11 mouse cellular contexts compared by ENCODE assay signal in genomic region chr15:10722629-10723339, GRCm38 (mm10). TPM values are rescaled to one million over a fixed set of nuclear protein-coding genes. Genes with fewer than 3 reads are reported as not detected.
DNase-seq lines count a peak whose midpoint lies in the region; ATAC-seq and TF ChIP-seq lines count a peak whose summit lies in the region.
"Had no signal": no experiment of that assay in that cellular context is flagged by ENCODE, and none has a peak within 500 bp of the region (broad histone marks: within the 10 kb centered on the region; RNA-seq: fewer than 3 reads in every experiment).

No protein-coding gene starts in this region.

- dilution Hi-C loops in CH12.LX (cut with MboI; ENCODE audit: extremely low pct_ligation_motif_present, extremely low pct_unique_long_range_greater_than_20kb, low sequenced_read_pairs), result no loop called here

- H3K27me3 ChIP-seq in intestine, embryonic 16.5 days (replicated peaks; ENCODE audit: control insufficient read depth, insufficient read depth, low read length), result no peaks in the 10 kb centered on the region
- no peaks in the 10 kb centered on the region for H3K27me3 ChIP-seq in intestine, embryonic 15.5 days (replicated peaks)
- H3K27me3 ChIP-seq in CH12.LX (replicated peaks), result no peaks in the 10 kb centered on the region
- no peaks in the 10 kb centered on the region for H3K27me3 ChIP-seq in hindbrain, embryonic 13.5 days

- H3K4me2 ChIP-seq in intestine, embryonic 16.5 days (ENCODE audit: low read depth, low read length), result no peak overlapping the region
- H3K4me2 ChIP-seq in intestine, embryonic 15.5 days (replicated peaks), result no peak overlapping the region
- peak overlapping the region; percentile 29; the same call in 1 of the 2 replicates for H3K4me2 ChIP-seq in CH12.LX (ENCODE audit: insufficient read depth, low read depth, poor library complexity, severe bottlenecking)
- H3K4me2 ChIP-seq in hindbrain, embryonic 13.5 days, result no peak overlapping the region

- no peak for TF ChIP-seq POLR2A in CH12.LX (IDR thresholded peaks at IDR 0.05; ENCODE audit: low read depth, low read length)

- H3K9me3 ChIP-seq in intestine, embryonic 16.5 days (ENCODE audit: control insufficient read depth, low read length), result no peaks in the 10 kb centered on the region
- H3K9me3 ChIP-seq in intestine, embryonic 15.5 days, result no peaks in the 10 kb centered on the region
- H3K9me3 ChIP-seq in CH12.LX (replicated peaks; ENCODE audit: low read length) (peaks cover 4% of the 10 kb centered on the region), ES-E14 (ENCODE audit: control insufficient read depth, insufficient read depth, low read depth, low read length) (no peaks in the 10 kb centered on the region)
- no peaks in the 10 kb centered on the region for H3K9me3 ChIP-seq in hindbrain, embryonic 13.5 days

- TF ChIP-seq RAD21 in CH12.LX (IDR thresholded peaks at IDR 0.05; ENCODE audit: low read depth, low read length), result no peak

- no peak for TF ChIP-seq CTCF in CH12.LX (conservative IDR thresholded peaks at IDR 0.05 in 1 of 2, IDR thresholded peaks at IDR 0.05 in 1 of 2; ENCODE audit: low read depth in 2 of 2, low read length in 2 of 2)

- no peaks in the 10 kb centered on the region for H3K36me3 ChIP-seq in intestine, embryonic 16.5 days (ENCODE audit: control insufficient read depth, insufficient read depth, low read length)
- H3K36me3 ChIP-seq in intestine, embryonic 15.5 days, result no peaks in the 10 kb centered on the region
- peaks cover 0 to under 1% of the 10 kb centered on the region in 2 experiments for H3K36me3 ChIP-seq in CH12.LX (replicated peaks in 1 of 2; ENCODE audit: control insufficient read depth in 1 of 2, insufficient read depth in 1 of 2, low read length in 1 of 2)
- H3K36me3 ChIP-seq in ES-E14 (ENCODE audit: control insufficient read depth, insufficient read depth, low read length, poor library complexity, severe bottlenecking), result no peaks in the 10 kb centered on the region
- H3K36me3 ChIP-seq in hindbrain, embryonic 13.5 days, result no peaks in the 10 kb centered on the region

- peaks cover 9% of the 10 kb centered on the region for H3K4me1 ChIP-seq in intestine, embryonic 16.5 days (ENCODE audit: control insufficient read depth, insufficient read depth, low read length)
- H3K4me1 ChIP-seq in intestine, embryonic 15.5 days (replicated peaks), result no peaks in the 10 kb centered on the region
- peaks cover 15 to 21% of the 10 kb centered on the region in 2 experiments for H3K4me1 ChIP-seq in CH12.LX (ENCODE audit: control insufficient read depth in 1 of 2, insufficient read depth in 2 of 2)
- peaks cover 26 to 29% of the 10 kb centered on the region in 2 experiments for H3K4me1 ChIP-seq in ES-E14 (ENCODE audit: control insufficient read depth in 2 of 2, insufficient read depth in 2 of 2, low read length in 2 of 2, poor library complexity in 1 of 2)
- peaks cover 15% of the 10 kb centered on the region for H3K4me1 ChIP-seq in hindbrain, embryonic 13.5 days (replicated peaks)

- WGBS in intestine, embryonic 16.5 days, result 46% methylated on average over 12 of the region's 12 CpGs
- 41% methylated on average over 12 of the region's 12 CpGs for WGBS in intestine, embryonic 15.5 days
- 18% methylated on average over 12 of the region's 12 CpGs for WGBS in hindbrain, embryonic 13.5 days

- H3K79me2 ChIP-seq in CH12.LX (replicated peaks; ENCODE audit: control insufficient read depth, extremely low read depth, insufficient read depth, poor library complexity, severe bottlenecking), result no peaks in the 10 kb centered on the region

- no peak for TF ChIP-seq EP300 in CH12.LX (IDR thresholded peaks at IDR 0.05; ENCODE audit: low read length)

- in situ Hi-C loops in CH12.LX (cut with MboI; ENCODE audit: low pct_ligation_motif_present, low pct_unique_long_range_greater_than_20kb, low sequenced_read_pairs), result no loop called here
- in situ Hi-C loops in ES-E14 (cut with MboI; ENCODE audit: low sequenced_read_pairs in 2 of 2, unreplicated experiment in 2 of 2), result no loop called here

- no peak overlapping the region for H3K27ac ChIP-seq in intestine, embryonic 16.5 days (ENCODE audit: low read length)
- H3K27ac ChIP-seq in intestine, embryonic 15.5 days, result no peak overlapping the region
- H3K27ac ChIP-seq in CH12.LX (ENCODE audit: insufficient read depth, low read depth), result no peak overlapping the region
- H3K27ac ChIP-seq in ES-E14 (ENCODE audit: insufficient read depth, low read depth, low read length, poor library complexity, severe bottlenecking), result peak overlapping the region; percentile 71
- no peak overlapping the region for H3K27ac ChIP-seq in hindbrain, embryonic 13.5 days
- H3K27ac ChIP-seq: stomach, postnatal 0 days had no signal

- peak; percentile 54; the same call in 1 of the 2 replicates for ATAC-seq in intestine, embryonic 16.5 days
- ATAC-seq in intestine, embryonic 15.5 days, result no peak
- ATAC-seq in hindbrain, embryonic 13.5 days (ENCODE audit: low FRiP score), result no peak
- ATAC-seq in granulocyte monocyte progenitor cell, adult 5-6 weeks (replicated peaks; ENCODE audit: poor library complexity, severe bottlenecking), result no peak
- ATAC-seq: forebrain, postnatal 0 days; intestine, postnatal 0 days had no signal

- no peak overlapping the region for H3K9ac ChIP-seq in intestine, embryonic 16.5 days (ENCODE audit: low read depth, low read length)
- H3K9ac ChIP-seq in intestine, embryonic 15.5 days, result no peak overlapping the region
- H3K9ac ChIP-seq in CH12.LX (ENCODE audit: insufficient read depth, low read depth) (0 out of 2 replicates have a peak overlapping the region, but pooled peaks have one; percentile 5), ES-E14 (ENCODE audit: insufficient read depth, low read depth, low read length, poor library complexity, severe bottlenecking) (0 out of 2 replicates have a peak overlapping the region, but pooled peaks have one; percentile 19)
- peak overlapping the region; percentile 11; the same call in 1 of the 2 replicates for H3K9ac ChIP-seq in hindbrain, embryonic 13.5 days
- H3K9ac ChIP-seq: forebrain, postnatal 0 days had no signal

- DNase-seq in CH12.LX (ENCODE audit: extremely low read depth), result peak; percentile 51
- no peak for DNase-seq in ES-E14 (ENCODE audit: low read depth, low spot score)
- DNase-seq in left cerebral cortex, adult 8-10 months (ENCODE audit: low spot score in 2 of 2), result no peak
- DNase-seq: cerebellum, adult 9-10 months; forebrain, postnatal 0 days had no signal

- H3K4me3 ChIP-seq in intestine, embryonic 16.5 days (ENCODE audit: low read length), result no peak overlapping the region
- H3K4me3 ChIP-seq in intestine, embryonic 15.5 days (replicated peaks), result no peak overlapping the region
- H3K4me3 ChIP-seq in CH12.LX (replicated peaks in 1 of 3; ENCODE audit: low read depth in 2 of 3, low read length in 2 of 3, poor library complexity in 1 of 3), result no peak overlapping the region
- 0 out of 4 replicates have a peak overlapping the region, but pooled peaks of 1 of the 2 experiments have one; percentile 4 for H3K4me3 ChIP-seq in ES-E14 (ENCODE audit: insufficient read depth in 1 of 2, low read depth in 1 of 2, low read length in 2 of 2, poor library complexity in 1 of 2, severe bottlenecking in 1 of 2)
- no peak overlapping the region for H3K4me3 ChIP-seq in hindbrain, embryonic 13.5 days

TF ChIP-seq in CH12.LX, 34 proteins besides CTCF, POLR2A, EP300 and RAD21:
- no peak for TF ChIP-seq PAX5 (IDR thresholded peaks at IDR 0.05; ENCODE audit: low read length)
- TF ChIP-seq TBP (conservative IDR thresholded peaks at IDR 0.05; ENCODE audit: low read depth, low read length), result no peak
- no peak for TF ChIP-seq JUND (conservative IDR thresholded peaks at IDR 0.05; ENCODE audit: low read depth, low read length)
- no peak for TF ChIP-seq ZNF384 (IDR thresholded peaks at IDR 0.05; ENCODE audit: low read depth, low read length)
- no peak for TF ChIP-seq ELF1 (IDR thresholded peaks at IDR 0.05; ENCODE audit: low read depth, low read length)
- TF ChIP-seq HCFC1 (IDR thresholded peaks at IDR 0.05; ENCODE audit: low read depth, low read length), result no peak
- TF ChIP-seq KAT2A (IDR thresholded peaks at IDR 0.05; ENCODE audit: insufficient replicate concordance, low read length), result no peak
- no peak for TF ChIP-seq MAX (IDR thresholded peaks at IDR 0.05; ENCODE audit: low read length)
- TF ChIP-seq MXI1 (IDR thresholded peaks at IDR 0.05; ENCODE audit: low read depth, low read length), result no peak
- TF ChIP-seq NRF1 (IDR thresholded peaks at IDR 0.05; ENCODE audit: low read depth, low read length), result no peak
TF ChIP-seq in CH12.LX: peak in this region for 0.

TF ChIP-seq in ES-E14, 5 proteins besides CTCF, POLR2A, EP300 and RAD21:
- TF ChIP-seq ZNF384 (IDR thresholded peaks at IDR 0.05; ENCODE audit: low read depth, low read length), result no peak
- no peak for TF ChIP-seq MAFK (IDR thresholded peaks at IDR 0.05; ENCODE audit: insufficient read depth, low read depth, low read length)
- no peak for TF ChIP-seq ZC3H11A (IDR thresholded peaks at IDR 0.05; ENCODE audit: borderline replicate concordance, low read depth, low read length)
- no peak for TF ChIP-seq HCFC1 (IDR thresholded peaks at IDR 0.05; ENCODE audit: borderline replicate concordance, insufficient read depth, low read length)
- TF ChIP-seq CHD2 (IDR thresholded peaks at IDR 0.05; ENCODE audit: low read depth, low read length), result no peak
TF ChIP-seq in ES-E14: peak in this region for 0.

RNA-seq across cellular contexts. Expression of gene Rai14, which starts 8.4 kb away (rescaled TPM):
- 11.5 and 11.7 TPM in 2 replicates for polyA plus RNA-seq in intestine, embryonic 16.5 days (2015; fragmentation: Nextera tagmentation; extraction: Ambion mirVana)
- 16.8 and 17.4 TPM in 2 replicates for polyA plus RNA-seq in intestine, embryonic 15.5 days (2015; fragmentation: Nextera tagmentation; extraction: Ambion mirVana)
- 7.5 and 8.9 TPM in 2 replicates for total RNA-seq in CH12.LX (2012; rRNA removed)
- 9.6 and 10.5 TPM in 2 replicates for total RNA-seq in CH12.LX (2014; rRNA removed)
- polyA plus RNA-seq in CH12.LX (2012; ENCODE audit: insufficient read length, low read depth), result 14.1 and 14.9 TPM in 2 replicates
- total RNA-seq in ES-E14 (2012; rRNA removed), result 34.2 and 35.0 TPM in 2 replicates
- 19.1 and 26.4 TPM in 2 replicates for polyA plus RNA-seq in hindbrain, embryonic 13.5 days (2015; fragmentation: Nextera tagmentation; extraction: Ambion mirVana)
- total RNA-seq in granulocyte monocyte progenitor cell, adult 5-6 weeks (2014; fragmentation: Nextera tagmentation), result 6.1 and 6.2 TPM in 2 replicates
- 4.3 and 5.2 TPM in 2 replicates for total RNA-seq in granulocyte monocyte progenitor cell, adult 5-6 weeks (2017)
- 10 to 100 TPM; 11.4 to 14.1 (median 13.0) TPM for total RNA-seq in left cerebral cortex, adult 8-10 months (2022)

Comparison
In these comparisons a context has a peak if more than half of its experiments do, and no peak if none do; other contexts are left out.
1. H3K9ac ChIP-seq: peak in CH12.LX (single experiment), ES-E14 (single experiment) and hindbrain, embryonic 13.5 days (single experiment); none in intestine, embryonic 16.5 days (single experiment) and intestine, embryonic 15.5 days (single experiment).